Comparison of ENCODE assay signal across 8 mouse cellular contexts in genomic region chr12:108835208-108835839, GRCm38 (mm10). TPM values are rescaled to one million over a fixed set of nuclear protein-coding genes. Genes with fewer than 3 reads are reported as not detected.
DNase-seq lines count a peak whose midpoint lies in the region; ATAC-seq and TF ChIP-seq lines count a peak whose summit lies in the region.

No protein-coding gene starts in this region.

- H3K79me2 ChIP-seq in myocyte (ENCODE audit: control insufficient read depth, insufficient read depth): peaks cover 24% of the 10 kb centered on the region

- H3K27ac ChIP-seq in lung, embryonic 16.5 days (ENCODE audit: low read length): 0 out of 2 replicates have a peak overlapping the region, but pooled peaks have one; percentile 43
- H3K27ac ChIP-seq in embryonic facial prominence, embryonic 13.5 days: no peak overlapping the region

- peak overlapping the region; percentile 79 for H3K4me2 ChIP-seq in lung, embryonic 16.5 days (ENCODE audit: low read depth, low read length)
- peak overlapping the region; percentile 97 for H3K4me2 ChIP-seq in embryonic facial prominence, embryonic 13.5 days
- peak overlapping the region; percentile 96 for H3K4me2 ChIP-seq in myocyte (ENCODE audit: low read depth)

- WGBS in lung, embryonic 16.5 days: under 1% methylated on average over 51 of the region's 51 CpGs
- WGBS in embryonic facial prominence, embryonic 13.5 days: 1% methylated on average over 51 of the region's 51 CpGs

- no peaks in the 10 kb centered on the region for H3K27me3 ChIP-seq in lung, embryonic 16.5 days (ENCODE audit: control insufficient read depth, insufficient read depth, low read depth, low read length)
- H3K27me3 ChIP-seq in embryonic facial prominence, embryonic 13.5 days: no peaks in the 10 kb centered on the region
- no peaks in the 10 kb centered on the region for H3K27me3 ChIP-seq in myocyte (ENCODE audit: control insufficient read depth, insufficient read depth, insufficient read length)

- peaks cover 30% of the 10 kb centered on the region for H3K4me1 ChIP-seq in lung, embryonic 16.5 days (replicated peaks; ENCODE audit: control insufficient read depth, insufficient read depth, low read length)
- H3K4me1 ChIP-seq in embryonic facial prominence, embryonic 13.5 days: peaks cover 48% of the 10 kb centered on the region

- H3K4me3 ChIP-seq in lung, embryonic 16.5 days (ENCODE audit: low read length): peak overlapping the region; percentile 77
- H3K4me3 ChIP-seq in embryonic facial prominence, embryonic 13.5 days: peak overlapping the region; percentile 73
- H3K4me3 ChIP-seq in myocyte: peak overlapping the region; percentile 70

- no peak for TF ChIP-seq POLR2A in myocyte (IDR thresholded peaks at IDR 0.05; ENCODE audit: insufficient read length, low read depth)

- H3ac ChIP-seq in myocyte (ENCODE audit: control insufficient read depth, insufficient read length): peak overlapping the region; percentile 39

- H3K9me3 ChIP-seq in lung, embryonic 16.5 days (ENCODE audit: control insufficient read depth, low read length): no peaks in the 10 kb centered on the region
- H3K9me3 ChIP-seq in embryonic facial prominence, embryonic 13.5 days: no peaks in the 10 kb centered on the region

- peak; percentile 3; the same call in 1 of the 2 replicates for ATAC-seq in lung, embryonic 16.5 days (ENCODE audit: low read depth)
- ATAC-seq in embryonic facial prominence, embryonic 13.5 days (ENCODE audit: insufficient number of reproducible peaks, insufficient read depth, low FRiP score, low TSS enrichment, low read depth): no peak
- ATAC-seq in inflammation-experienced regulatory T-cells, adult 6 months: peak; percentile 57

- H3K9ac ChIP-seq in lung, embryonic 16.5 days (ENCODE audit: low read length): peak overlapping the region; percentile 77
- H3K9ac ChIP-seq in embryonic facial prominence, embryonic 13.5 days: peak overlapping the region; percentile 90

- H3K36me3 ChIP-seq in lung, embryonic 16.5 days (ENCODE audit: control insufficient read depth, insufficient read depth, low read length): no peaks in the 10 kb centered on the region
- H3K36me3 ChIP-seq in embryonic facial prominence, embryonic 13.5 days: peaks cover 9% of the 10 kb centered on the region; the same call in 1 of the 2 replicates
- H3K36me3 ChIP-seq in myocyte (ENCODE audit: control insufficient read depth, insufficient read depth): no peaks in the 10 kb centered on the region

- DNase-seq in lung, postnatal 36 days: no peak
- DNase-seq in right cerebral cortex, postnatal 25 days: no peak
- DNase-seq in layer of hippocampus, adult 11-12 months (ENCODE audit: low spot score): no peak
- DNase-seq in frontal cortex, postnatal 36 days (ENCODE audit: low spot score in 2 of 2): no peak

TF ChIP-seq in myocyte, 11 proteins besides CTCF, POLR2A, EP300 and RAD21:
- TF ChIP-seq MYOD1 (IDR thresholded peaks at IDR 0.05; ENCODE audit: control insufficient read depth in 1 of 3, insufficient read length in 2 of 3, low read depth in 2 of 3) (peak in 1 of 3 experiments; percentile 23), MYOG (IDR thresholded peaks at IDR 0.05; ENCODE audit: control insufficient read depth in 1 of 3, insufficient read depth in 1 of 3, insufficient read length in 2 of 3, low read depth in 2 of 3) (peak in 2 of 3 experiments; percentile 23 to 41), CEBPB (IDR thresholded peaks at IDR 0.05; ENCODE audit: insufficient read depth, poor library complexity, severe bottlenecking) (no peak)

RNA-seq across cellular contexts. Expression of gene Slc25a29, which starts 0.4 kb away (rescaled TPM):
- polyA plus RNA-seq in lung, embryonic 16.5 days (2015; fragmentation: Nextera tagmentation; extraction: Ambion mirVana): 7.5 and 7.8 TPM in 2 replicates
- polyA plus RNA-seq in embryonic facial prominence, embryonic 13.5 days (2015; fragmentation: Nextera tagmentation; extraction: Ambion mirVana): 15.1 and 15.8 TPM in 2 replicates
- 1 to 10 TPM; 1.4 to 4.3 (median 3.5) TPM for polyA plus RNA-seq in inflammation-experienced regulatory T-cells, adult 6 months (2017; shearing (Covaris generic))
- 20.9 TPM for polyA plus RNA-seq in myocyte (2012; fragmentation: generic; extraction: Trizol)

RNA-seq across cellular contexts. Expression of gene Slc25a47, which starts 0.5 kb away (rescaled TPM):
- 9.3 and 9.5 TPM in 2 replicates for polyA plus RNA-seq in lung, embryonic 16.5 days (2015; fragmentation: Nextera tagmentation; extraction: Ambion mirVana)
- polyA plus RNA-seq in embryonic facial prominence, embryonic 13.5 days (2015; fragmentation: Nextera tagmentation; extraction: Ambion mirVana): 13.1 and 16.6 TPM in 2 replicates
- 1 to 10 TPM in 1 of 3 experiments, under 1 TPM in 2; 0.83 to 1.0 (median 0.99) TPM for polyA plus RNA-seq in inflammation-experienced regulatory T-cells, adult 6 months (2017; shearing (Covaris generic))
- polyA plus RNA-seq in myocyte (2012; fragmentation: generic; extraction: Trizol): 3.6 TPM

RNA-seq across cellular contexts. Expression of gene Yy1, which starts 42.6 kb away (rescaled TPM):
- polyA plus RNA-seq in lung, embryonic 16.5 days (2015; fragmentation: Nextera tagmentation; extraction: Ambion mirVana): 14.6 and 14.9 TPM in 2 replicates
- 18.6 and 21.3 TPM in 2 replicates for polyA plus RNA-seq in embryonic facial prominence, embryonic 13.5 days (2015; fragmentation: Nextera tagmentation; extraction: Ambion mirVana)
- 10 to 100 TPM; 16.4 to 18.6 (median 17.1) TPM for polyA plus RNA-seq in inflammation-experienced regulatory T-cells, adult 6 months (2017; shearing (Covaris generic))
- 15.3 TPM for polyA plus RNA-seq in myocyte (2012; fragmentation: generic; extraction: Trizol)

RNA-seq across cellular contexts. Expression of gene Wdr25, which starts 58.1 kb away (rescaled TPM):
- 7.7 and 10.9 TPM in 2 replicates for polyA plus RNA-seq in lung, embryonic 16.5 days (2015; fragmentation: Nextera tagmentation; extraction: Ambion mirVana)
- polyA plus RNA-seq in embryonic facial prominence, embryonic 13.5 days (2015; fragmentation: Nextera tagmentation; extraction: Ambion mirVana): 9.6 and 10.8 TPM in 2 replicates
- 10 to 100 TPM in 1 of 3 experiments, 1 to 10 TPM in 2; 3.4 to 14.4 (median 6.0) TPM for polyA plus RNA-seq in inflammation-experienced regulatory T-cells, adult 6 months (2017; shearing (Covaris generic))
- polyA plus RNA-seq in myocyte (2012; fragmentation: generic; extraction: Trizol): 14.0 TPM

RNA-seq across cellular contexts. Expression of gene Wars, which starts 58.6 kb away (rescaled TPM):
- polyA plus RNA-seq in lung, embryonic 16.5 days (2015; fragmentation: Nextera tagmentation; extraction: Ambion mirVana): 77.0 and 77.8 TPM in 2 replicates
- polyA plus RNA-seq in embryonic facial prominence, embryonic 13.5 days (2015; fragmentation: Nextera tagmentation; extraction: Ambion mirVana): 75.6 and 78.6 TPM in 2 replicates
- 10 to 100 TPM; 47.8 to 53.4 (median 48.0) TPM for polyA plus RNA-seq in inflammation-experienced regulatory T-cells, adult 6 months (2017; shearing (Covaris generic))
- 180 TPM for polyA plus RNA-seq in myocyte (2012; fragmentation: generic; extraction: Trizol)
